Mouse (Mus musculus): ENCODE measurements around the gene Eps8.

- TF ChIP-seq ZC3H11A (IDR thresholded peaks at IDR 0.05; ENCODE audit: borderline replicate concordance, low read depth, low read length) (no peak), HCFC1 (IDR thresholded peaks at IDR 0.05; ENCODE audit: borderline replicate concordance, insufficient read depth, low read length) (no peak), ZNF384 (IDR thresholded peaks at IDR 0.05; ENCODE audit: low read depth, low read length) (no peak), MAFK (IDR thresholded peaks at IDR 0.05; ENCODE audit: insufficient read depth, low read depth, low read length) (no peak)
Measured at GRCm38 (mm10) chr6:137580503-137580902, 74.2 kb downstream of the Eps8 start.

Measured in ES-E14 (cell line).